Mouse (Mus musculus) adrenal gland, adult 18-20 months (tissue): ENCODE results near the gene Krtap24-1. TPM values are rescaled to one million over a fixed set of nuclear protein-coding genes. Genes with fewer than 3 reads are reported as not detected.

Source experiments
- DNase-seq, 2 experiments: peaks; one replicate each; pipeline ENCODE4 v3.0.0; 2021 to 2022; ENCODE audit warnings: low spot score in 2 of 2
- long read RNA-seq, 2 experiments: library from polyadenylated mRNA; stranded (forward); transcript quantifications; one replicate each; pipeline ENCODE4 v2.0.0; 2021
- total RNA-seq, 2 experiments: library from RNA; stranded (reverse); gene quantifications; 1 replicate in 1 of 2; 2 replicates in 1 of 2; pipeline ENCODE4 v1.2.3; 2021

The Krtap24-1 gene
- total RNA-seq = not detected
- long read RNA-seq, experiment 1 = 0 reads
- long read RNA-seq, experiment 2 = 0 reads

DNA sequence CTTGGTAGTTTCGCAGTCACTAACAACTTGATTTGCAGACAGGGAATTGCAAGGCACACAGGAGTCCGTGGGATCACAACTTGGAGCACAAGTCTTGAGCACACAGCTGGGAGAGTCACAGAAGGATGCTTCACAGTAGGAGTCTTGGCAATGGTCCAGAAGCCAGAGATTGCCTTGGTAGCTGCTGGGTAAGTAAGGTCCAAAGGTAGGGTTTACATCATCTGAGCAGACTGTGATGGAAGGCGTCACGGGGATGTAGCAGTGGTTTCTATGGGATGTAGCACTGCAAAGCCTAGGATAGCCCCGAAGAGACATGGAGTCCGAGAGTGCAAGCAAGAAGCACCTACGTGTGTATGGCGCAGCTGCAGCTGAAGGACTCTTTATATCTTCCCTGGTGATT, at the start of gene Krtap24-1:
TSS of gene Krtap24-1 (minus strand) at position 358 of the 400 bp plus-strand sequence.
- DNase-seq = no peak

DNA sequence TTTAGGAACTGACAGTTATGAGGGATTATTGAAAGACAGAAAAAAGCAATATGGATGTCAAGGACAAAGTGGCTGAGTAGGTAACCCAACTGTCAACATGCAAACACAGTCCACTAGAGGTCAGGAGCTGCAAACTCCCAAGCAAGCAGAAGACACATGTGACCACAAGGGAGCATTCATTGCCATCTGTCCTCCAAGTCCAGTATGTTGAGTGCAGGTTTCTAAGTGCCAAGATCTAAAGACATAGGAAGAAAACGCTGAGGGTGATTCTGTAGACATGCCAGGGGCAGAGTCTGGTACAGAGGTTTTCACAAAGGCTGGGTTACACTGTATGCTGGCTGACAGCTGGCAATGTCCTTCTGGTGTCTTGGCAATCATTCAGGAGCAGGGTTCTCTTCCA, 45.3 kb upstream of the Krtap24-1 start:
- no peak for DNase-seq

DNA sequence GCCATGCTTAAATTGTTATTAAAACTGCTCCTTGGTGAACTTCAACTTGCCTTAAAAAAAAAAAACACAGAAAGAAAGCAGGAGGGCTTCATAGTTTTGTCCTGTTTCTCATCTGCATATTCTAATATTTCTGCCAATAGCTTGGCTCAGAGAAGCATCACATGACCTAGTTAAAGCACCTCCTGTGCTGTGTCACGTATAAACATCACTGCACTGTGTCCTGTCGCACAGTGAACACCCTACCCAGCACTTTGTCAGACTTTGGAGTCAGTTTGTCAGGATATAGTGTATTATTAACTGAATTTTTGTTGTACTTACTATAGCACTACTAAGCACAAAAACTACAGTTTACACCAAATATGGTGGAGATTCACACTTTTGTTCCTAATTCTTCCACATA, 39.9 kb upstream of the Krtap24-1 start:
- no peak for DNase-seq

DNA sequence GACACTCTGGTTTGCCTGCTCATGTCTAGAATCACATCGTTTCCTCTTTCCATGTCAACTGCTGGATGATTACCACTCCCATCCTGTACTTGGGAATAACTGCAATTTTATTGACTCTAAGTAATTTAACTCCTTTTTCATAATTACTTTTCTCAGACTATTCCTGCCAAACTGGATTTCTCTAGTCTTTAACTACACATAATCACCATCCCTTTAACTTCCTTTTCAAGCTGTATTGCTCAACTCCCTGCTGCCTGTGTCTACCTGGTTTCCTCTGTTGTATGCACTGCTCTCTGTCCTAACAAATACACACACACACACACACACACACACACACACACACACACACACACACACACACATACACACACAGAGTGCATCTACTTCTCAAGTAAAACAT, 39.0 kb upstream of the Krtap24-1 start:
- DNase-seq = no peak

DNA sequence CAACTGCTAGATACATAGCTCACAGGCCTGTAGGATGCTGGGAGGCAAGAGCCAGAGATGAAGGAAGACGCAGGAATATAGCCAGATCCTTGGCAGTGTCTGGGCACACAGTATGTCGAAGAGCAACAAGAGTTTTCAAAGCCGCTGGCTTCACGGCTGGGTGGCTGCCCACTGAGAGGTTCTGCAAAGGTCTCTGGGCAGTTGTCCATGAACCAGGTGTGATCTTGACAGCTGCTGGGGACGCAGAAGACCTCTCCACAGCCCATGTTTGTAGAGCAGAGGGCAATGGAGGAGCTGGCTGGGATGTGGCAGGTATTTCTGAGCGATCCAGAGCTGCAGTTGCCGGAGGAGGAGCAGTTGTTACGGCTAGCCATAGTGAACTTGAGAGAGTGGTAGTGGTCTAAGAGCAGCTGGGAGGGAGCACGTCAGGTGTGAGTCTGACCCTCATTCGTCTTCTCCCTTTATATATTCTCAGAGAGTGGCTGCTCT, 35.3 kb upstream of the Krtap24-1 start, which contains the start of gene Krtap26-1:
TSS of gene Krtap26-1 (minus strand) at position 439 of the 489 bp plus-strand sequence.
- no peak for DNase-seq

DNA sequence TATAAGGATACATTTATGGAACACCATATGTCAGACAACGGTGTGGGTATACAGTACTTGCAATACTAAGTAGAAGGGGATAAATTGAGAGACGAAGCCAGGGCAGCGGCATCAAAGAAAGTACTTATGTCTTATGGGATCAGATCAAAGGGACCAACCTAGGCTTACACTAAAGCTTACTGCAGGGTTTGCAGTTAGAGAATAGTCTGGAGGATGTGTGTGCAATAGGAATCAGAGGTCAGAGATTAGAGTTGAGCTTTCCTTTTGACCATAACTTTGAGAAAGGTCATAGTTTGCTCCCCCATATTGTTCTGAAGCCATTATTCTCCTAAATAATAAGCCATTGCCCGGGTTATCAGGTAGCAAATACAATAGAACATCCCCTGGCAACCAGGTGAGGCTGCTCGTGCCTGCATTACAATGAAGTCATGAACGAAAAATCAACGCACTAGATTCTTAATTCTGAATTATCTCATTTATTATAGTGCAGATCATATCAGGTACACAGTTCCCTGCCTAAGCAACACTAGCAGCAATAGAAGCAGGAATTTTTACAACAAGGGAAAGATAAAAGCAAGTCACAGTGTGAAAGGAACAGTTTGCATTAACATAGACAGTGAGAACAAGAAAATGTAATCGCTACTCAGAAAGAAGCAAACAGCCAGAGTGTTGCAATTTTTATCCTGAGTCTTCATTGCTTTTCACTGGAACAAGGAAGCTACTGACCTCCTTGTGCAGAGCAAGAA, 34.5 kb upstream of the Krtap24-1 start:
- DNase-seq = no peak

DNA sequence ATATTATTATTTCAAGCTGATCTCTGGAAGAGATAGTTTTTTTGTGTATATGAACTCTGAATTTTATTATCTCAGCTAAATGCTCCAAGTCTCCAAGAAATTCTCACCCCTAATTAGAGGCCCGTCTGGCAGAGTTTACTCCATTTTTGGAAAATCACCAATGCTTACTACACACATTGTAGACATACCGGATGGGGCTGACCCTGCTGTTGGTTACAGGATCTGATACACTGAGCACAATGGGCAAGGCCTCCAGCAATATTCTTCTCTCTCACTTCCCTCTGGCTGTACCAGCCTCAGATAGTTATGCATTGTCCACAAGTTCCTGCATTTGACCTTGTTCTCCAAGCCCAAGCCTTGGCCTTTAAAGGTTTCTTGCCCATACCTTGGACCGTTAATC, 28.0 kb upstream of the Krtap24-1 start:
- DNase-seq = no peak

DNA sequence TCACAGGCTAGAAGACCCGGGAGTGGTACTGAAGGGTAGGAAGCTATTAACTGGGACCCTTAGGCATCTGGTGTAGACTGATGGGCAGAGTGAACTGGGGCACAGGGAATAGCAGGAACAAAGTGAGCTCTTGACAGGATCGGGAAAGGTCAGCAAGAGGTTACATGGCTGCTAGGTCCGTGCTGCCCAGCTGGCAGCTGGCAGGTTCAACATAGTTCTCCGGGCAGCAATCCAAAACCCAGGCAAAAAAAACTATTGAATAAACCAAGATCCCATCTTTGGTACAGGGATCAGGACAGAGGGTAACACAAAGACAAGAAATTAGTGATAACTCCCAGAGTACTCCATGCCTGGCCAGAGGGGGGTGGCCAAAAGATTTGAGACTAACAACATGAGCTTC, 23.1 kb upstream of the Krtap24-1 start:
- no peak for DNase-seq

DNA sequence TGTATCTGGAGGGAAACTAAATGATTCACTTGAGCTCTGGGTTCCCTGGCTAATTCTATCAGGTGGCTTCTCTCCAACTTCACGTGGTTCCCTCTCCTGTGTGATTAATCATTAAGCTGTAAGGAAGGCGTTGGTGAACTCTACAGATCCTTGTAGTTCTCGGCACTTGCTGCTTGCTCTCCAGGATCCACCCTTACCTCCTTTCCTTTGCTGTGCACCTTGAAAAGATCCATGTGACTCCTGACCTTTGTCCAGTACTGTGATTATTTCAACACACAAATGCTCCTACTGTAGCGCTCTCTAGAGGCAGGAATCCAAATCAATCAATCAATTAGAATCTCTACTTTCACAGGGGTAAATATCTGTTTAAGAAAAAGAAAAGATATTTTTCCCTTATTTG, 19.4 kb upstream of the Krtap24-1 start:
- no peak for DNase-seq

DNA sequence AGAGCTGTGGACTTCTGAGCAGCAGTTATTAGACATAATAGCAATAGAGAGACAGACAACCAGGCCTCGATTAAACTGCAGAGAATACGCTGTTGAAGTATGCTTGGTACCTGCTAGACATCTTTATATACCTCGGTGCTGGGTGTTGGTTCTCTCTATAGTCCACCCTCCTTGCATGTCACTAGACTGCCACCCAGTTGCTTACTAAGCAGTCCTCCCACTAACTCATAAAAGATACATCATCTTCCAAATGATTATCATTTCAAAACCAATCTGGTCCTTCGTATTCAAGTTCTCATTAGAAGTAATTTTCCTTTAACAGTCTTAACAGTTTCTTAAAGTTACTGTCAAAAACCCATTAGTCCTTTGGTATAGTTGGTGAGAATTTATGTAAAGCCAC, 15.5 kb upstream of the Krtap24-1 start, which contains the start of gene 2310079G19Rik:
TSS of gene 2310079G19Rik (minus strand) at position 101 of the 400 bp plus-strand sequence.
- DNase-seq = no peak

DNA sequence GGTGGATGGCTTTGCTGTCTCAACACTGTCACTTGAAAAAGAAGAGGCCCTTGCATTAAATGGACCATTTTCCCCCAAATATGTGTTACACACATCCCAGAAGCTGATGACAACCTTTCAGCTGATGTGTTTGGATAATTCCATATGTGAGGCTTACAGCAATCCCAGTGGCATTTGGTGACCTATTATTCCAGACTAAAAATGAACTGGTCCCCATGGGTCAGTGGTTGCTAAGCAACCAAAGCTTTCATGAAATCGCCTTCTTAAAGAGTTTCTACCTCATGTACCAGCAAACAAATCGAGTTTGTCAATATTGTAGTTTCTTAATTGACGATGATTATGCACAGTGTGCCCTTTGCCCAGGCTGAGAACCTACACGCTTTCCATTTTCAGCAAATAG, 633 bp upstream of the Krtap24-1 start:
- DNase-seq = no peak

DNA sequence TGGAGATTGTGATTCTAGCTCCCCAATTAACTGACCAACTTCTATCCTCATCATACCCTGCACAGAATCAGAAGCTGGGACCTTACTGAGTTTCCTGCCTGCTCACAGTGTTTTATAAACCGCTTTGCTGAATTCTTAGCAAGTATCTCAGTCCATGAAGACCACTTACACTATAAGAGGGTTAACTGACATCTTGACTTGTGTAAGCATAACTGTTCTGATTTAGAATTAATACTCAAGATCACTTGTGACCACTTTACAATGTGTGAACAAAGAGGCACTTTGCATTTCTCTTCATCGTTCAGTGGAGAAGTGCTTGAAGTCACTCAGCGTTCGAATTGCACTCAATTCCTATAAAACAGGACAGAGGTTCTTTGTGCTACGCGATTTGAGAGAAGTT, 7.5 kb downstream of the Krtap24-1 start:
- no peak for DNase-seq

DNA sequence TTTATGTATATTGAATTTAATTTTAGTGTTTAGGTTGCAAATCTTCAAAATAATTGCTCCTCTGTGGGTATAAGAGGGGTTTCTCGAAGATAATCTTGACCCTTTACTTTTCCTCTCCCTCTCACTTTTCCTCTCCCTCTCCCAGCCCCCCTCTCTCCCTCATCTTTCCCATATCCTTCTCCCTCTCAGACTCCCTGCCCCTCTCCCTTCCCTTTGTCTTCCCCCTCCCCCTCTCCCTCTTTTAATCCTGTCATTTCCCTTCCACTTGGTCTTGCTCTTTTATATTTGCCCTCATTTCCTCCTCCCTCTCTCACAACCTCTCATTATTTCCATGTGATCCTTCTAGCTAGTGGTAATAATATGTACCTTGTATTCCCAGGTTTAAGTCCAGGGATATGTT, 9.6 kb downstream of the Krtap24-1 start:
- DNase-seq = no peak

DNA sequence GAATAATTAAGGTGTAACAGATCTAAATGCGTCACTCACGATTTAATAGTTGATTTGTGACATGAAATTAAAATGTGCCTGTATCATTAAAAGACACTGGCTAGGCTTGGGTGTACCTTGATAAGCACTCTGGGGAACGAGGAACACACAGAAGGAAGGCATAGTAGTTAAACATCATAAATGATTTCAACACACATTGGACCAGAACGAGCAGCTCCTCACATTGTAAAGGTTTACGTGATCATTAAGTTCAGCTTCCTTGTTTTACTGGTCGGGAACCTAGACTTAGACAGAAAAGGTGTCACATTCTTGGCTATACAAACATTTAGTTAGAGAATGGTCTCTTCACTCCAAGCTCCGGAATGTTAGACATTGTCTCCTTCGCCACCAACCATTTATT, 11.8 kb downstream of the Krtap24-1 start:
- DNase-seq = no peak

DNA sequence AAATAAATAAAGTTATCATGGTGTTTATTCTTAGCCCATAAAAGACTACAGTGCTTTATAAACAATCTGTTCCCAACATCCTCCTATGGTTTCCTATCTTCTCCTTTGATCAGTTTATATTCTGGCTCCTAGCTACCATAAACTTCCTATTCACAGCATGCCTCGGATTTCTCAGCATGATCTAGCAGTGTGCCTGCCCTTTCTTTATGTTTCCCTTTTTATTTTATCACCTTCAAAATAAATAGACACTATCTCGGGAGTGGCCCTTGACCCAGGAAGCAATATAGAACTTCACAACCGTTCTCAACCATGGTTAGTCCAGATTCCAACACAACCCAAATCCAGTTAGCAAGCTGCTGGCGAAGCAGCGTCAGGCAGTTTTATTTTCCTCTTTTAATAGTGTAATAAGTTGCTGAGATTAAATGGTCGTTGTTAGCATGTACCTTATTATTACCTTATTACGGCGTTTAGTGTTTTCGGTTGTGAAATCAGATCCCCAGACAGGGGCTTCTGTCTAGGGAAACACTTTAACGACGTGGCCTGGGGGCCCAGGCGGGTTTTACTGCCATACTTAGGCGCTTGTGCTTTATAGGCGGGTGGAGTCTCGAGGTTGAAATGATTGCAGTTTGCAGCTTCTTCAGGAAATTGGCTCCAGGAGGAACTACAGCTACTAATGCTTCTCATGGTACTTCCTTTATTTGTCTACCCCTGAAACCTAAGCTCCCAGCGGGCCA, 12.4 kb downstream of the Krtap24-1 start:
- DNase-seq = no peak

DNA sequence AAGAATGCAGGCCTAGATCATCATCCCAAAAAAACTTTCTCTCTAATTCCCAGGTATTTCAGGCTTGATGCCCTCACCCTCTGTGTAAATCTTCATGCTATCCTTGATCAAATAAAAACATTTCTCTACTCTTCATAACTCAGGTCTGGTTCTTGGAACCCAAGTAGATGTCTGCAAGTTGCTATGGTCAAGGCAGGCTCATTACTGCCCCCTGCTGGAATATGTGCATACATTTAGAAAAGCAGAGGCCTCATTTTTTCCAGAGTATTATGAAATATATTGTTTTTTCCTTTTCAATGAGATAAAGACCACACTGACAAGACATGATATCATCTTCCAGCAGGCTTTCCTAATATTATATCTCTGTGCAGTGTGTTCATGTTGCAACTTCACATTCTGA, 19.3 kb downstream of the Krtap24-1 start:
- no peak for DNase-seq

DNA sequence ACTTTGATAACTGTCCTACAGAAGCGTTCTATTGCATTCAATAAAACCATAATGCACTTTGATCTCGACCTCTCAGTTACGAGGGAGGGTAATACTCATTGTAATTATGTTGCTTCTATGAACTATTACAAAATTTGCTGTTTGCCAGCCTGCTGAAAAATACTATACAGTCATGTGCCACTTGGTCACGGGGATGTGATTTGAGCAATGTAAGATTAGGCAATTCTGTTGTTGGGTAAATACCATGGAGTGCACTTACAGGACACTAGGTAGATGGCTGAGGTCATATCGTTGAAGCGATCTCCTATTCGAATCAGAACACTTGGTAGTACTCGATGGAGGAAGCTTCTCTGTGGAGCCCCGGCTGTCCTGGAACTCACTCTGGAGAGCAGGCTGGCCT, 28.7 kb downstream of the Krtap24-1 start:
- no peak for DNase-seq

DNA sequence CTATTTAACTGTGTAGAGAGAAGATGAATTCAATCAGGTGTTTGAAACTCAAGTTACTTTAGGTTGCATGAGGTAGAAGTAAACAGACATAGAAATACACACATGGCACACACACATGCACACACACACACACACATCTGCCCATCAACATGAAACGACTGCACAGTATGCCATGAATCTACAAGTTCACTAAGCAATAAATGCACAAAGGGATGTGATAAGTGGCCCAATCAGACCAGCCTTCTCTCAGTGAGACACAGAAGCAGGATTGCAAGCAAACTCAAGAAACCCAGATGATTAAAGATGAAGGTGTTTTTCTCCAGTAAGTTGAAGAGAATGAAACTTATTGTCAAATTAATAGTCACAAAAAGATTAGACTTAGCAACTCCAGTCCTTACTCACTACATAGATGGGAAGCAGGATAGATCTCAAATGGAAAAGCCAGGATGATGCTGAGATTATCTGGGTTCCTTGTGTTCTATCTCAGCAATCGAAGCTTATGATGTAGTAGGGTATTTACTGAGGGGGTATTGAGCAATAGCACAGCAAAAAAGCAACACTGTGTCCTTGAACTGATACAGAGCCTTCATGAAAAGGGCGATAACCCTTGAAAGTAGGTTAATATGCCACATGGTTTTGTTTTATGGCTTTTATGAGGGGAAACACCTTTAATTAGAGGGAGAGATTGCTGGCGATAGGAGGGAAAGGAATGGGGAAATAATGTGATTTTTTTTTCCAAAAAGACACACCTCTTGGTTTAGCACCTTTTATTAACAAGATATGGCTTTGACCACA, 36.0 kb downstream of the Krtap24-1 start:
- no peak for DNase-seq

DNA sequence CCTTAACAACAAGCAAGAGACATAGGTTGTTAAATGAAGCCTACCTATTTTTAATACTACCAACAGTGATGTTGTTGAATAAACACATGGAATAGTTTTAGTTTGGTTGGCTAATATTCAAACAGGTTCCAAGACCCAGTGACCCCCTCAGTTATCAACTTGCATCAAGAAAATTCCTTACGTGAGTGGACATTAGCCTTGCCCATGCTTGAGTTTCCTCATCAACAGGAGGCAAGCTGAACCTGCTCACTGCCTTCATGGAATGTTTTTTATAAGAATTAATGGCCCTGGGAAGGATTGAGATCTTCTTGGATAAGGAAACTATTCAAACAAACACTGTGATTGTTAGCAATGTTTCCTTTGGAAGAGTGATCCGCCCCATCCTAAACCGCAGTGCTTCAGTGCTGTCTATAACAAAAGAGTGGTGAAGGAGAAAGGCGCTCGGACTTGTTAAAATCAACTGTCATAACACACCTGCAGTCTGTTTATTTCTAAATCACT, 39.1 kb downstream of the Krtap24-1 start:
- no peak for DNase-seq

DNA sequence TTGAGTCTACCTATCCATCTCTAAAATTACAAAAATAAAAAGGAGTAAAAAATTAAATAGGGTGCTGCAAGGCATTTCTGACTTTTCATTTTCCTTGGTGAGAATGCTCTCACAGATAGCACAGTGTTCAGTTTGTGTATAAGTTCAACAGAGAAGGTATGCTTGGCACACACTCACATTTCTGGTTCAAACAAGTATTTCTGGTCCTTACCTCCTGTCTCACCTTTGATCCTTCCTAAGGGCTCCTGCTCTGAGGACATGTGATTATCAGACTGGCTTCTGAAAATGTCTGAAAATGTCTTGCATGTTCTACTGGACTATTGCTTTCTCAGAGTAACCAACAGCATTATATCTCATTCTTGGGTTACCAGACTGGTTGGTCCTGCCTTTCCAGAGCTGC, 41.9 kb downstream of the Krtap24-1 start:
- DNase-seq = no peak

DNA sequence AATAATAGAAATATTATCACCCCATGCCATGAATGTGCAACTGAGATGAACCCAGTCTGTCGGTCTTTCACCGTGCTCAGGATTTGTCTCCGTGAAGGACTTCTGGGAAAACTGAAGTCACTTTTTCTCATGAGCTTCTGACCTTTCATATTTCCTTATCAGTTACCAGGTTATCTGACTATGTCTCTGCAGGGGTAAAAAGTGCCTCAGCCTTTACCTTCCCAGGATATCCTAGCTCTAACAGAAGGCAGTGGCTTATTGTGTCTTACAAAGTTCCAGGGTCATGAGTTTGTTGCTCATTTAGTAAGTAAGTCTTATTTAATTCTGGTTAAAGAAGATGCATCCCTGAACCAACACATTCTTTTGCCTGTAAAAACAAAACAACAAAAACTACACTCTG, 42.3 kb downstream of the Krtap24-1 start:
- DNase-seq = no peak
